Mouse (Mus musculus): ENCODE measurements around the gene Atp8a1. TPM values are rescaled to one million over a fixed set of nuclear protein-coding genes. Genes with fewer than 3 reads are reported as not detected.

Gene Atp8a1
- total and polyA plus RNA-seq, 3 experiments: 4.4 to 11.2 (median 5.5) TPM

DNA sequence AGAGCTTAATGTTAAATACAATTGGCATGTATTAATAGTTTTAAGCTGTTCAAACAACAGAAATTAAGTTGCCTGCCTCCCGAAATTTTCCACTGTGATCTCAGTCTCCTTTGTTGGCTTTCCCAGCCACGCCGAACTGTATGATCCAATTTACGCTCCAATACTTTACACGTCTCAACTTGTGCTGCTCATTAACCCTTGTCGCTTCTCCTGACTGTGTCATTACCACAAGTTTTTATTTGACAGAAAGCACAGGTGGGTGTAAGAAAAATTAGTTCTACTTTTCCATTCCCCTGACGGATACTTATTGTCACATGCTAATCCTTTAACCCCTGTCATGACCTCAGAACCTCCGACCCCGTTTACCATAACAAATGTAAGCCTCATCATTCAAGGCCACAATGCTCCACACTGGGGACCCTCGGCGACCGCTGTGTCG, 190.4 kb downstream of the Atp8a1 start:
- Histone ChIP-seq H3K4me1 (ENCODE audit: control insufficient read depth in 1 of 2, insufficient read depth in 2 of 2) (peaks cover 0 to 7% of the 10 kb centered on the region in 2 experiments; a peak in 2 of 4 replicates), H3K9ac (ENCODE audit: insufficient read depth, low read depth) (no peak overlapping the region), H3K4me2 (ENCODE audit: insufficient read depth, low read depth, poor library complexity, severe bottlenecking) (no peak overlapping the region), H3K9me3 (replicated peaks; ENCODE audit: low read length) (no peaks in the 10 kb centered on the region), H3K36me3 (replicated peaks in 1 of 2; ENCODE audit: control insufficient read depth in 1 of 2, insufficient read depth in 1 of 2, low read length in 1 of 2) (peaks cover 11 to 23% of the 10 kb centered on the region in 2 experiments), H3K4me3 (replicated peaks in 1 of 3; ENCODE audit: low read depth in 2 of 3, low read length in 2 of 3, poor library complexity in 1 of 3) (no peak overlapping the region), H3K79me2 (replicated peaks; ENCODE audit: control insufficient read depth, extremely low read depth, insufficient read depth, poor library complexity, severe bottlenecking) (no peaks in the 10 kb centered on the region), H3K27me3 (replicated peaks) (no peaks in the 10 kb centered on the region), H3K27ac (ENCODE audit: insufficient read depth, low read depth) (no peak overlapping the region)
- no peak for DNase-seq (ENCODE audit: extremely low read depth)
- in situ Hi-C loops (cut with MboI; ENCODE audit: low pct_ligation_motif_present, low pct_unique_long_range_greater_than_20kb, low sequenced_read_pairs): no loop called here
- dilution Hi-C loops (cut with MboI; ENCODE audit: extremely low pct_ligation_motif_present, extremely low pct_unique_long_range_greater_than_20kb, low sequenced_read_pairs): no loop called here
- TF ChIP-seq JUN (IDR thresholded peaks at IDR 0.05; ENCODE audit: insufficient read depth, low read depth, low read length) (no peak), JUND (conservative IDR thresholded peaks at IDR 0.05; ENCODE audit: low read depth, low read length) (no peak), CHD1 (IDR thresholded peaks at IDR 0.05; ENCODE audit: low read depth, low read length) (no peak), POLR2A (IDR thresholded peaks at IDR 0.05; ENCODE audit: low read depth, low read length) (no peak), HCFC1 (IDR thresholded peaks at IDR 0.05; ENCODE audit: low read depth, low read length) (no peak), TBP (conservative IDR thresholded peaks at IDR 0.05; ENCODE audit: low read depth, low read length) (no peak), MYC (IDR thresholded peaks at IDR 0.05; ENCODE audit: low read depth, low read length) (no peak), MAZ (IDR thresholded peaks at IDR 0.05; ENCODE audit: low read depth, low read length) (no peak), EP300 (IDR thresholded peaks at IDR 0.05; ENCODE audit: low read length) (no peak), SIN3A (IDR thresholded peaks at IDR 0.05; ENCODE audit: low read length) (no peak), MAX (IDR thresholded peaks at IDR 0.05; ENCODE audit: low read length) (no peak), KAT2A (IDR thresholded peaks at IDR 0.05; ENCODE audit: insufficient replicate concordance, low read length) (no peak), BHLHE40 (IDR thresholded peaks at IDR 0.05; ENCODE audit: low read depth, low read length) (no peak)

DNA sequence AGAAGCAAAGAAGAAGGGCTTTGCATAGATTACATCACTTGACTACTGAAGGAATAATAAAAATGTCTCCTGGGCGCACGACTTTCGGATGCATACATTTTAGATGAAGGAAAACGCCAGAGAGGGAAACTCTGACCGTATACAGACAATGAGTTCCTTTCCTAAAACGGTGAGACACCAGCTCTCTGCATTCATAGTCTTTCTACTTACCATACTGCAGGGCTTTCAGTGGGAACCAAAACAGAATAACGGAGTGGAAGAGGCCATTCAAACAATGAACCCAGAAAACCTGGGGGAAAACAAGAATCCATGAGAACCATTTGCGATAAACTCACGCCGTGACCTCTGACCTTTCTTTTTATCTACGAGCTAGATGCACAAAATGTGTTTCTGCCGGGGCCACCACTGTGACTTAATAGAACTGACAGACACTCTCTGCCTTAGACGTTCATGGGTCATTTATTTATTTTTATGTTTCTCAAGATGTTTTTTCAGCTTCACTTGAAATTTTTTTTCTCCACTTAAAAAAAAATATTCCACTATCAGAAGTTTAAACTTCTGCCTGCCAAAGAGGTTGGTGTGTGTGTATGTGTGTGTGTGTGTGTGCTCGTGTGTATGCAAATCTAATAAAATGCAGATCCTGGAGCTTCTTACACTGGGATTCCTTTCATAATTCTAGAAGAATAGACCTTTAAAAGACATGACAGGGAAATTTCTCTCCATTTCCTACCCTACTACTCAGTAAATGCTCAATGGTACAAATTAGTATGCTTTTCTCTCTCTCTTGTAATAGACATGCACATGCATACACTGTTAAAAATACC, 191.3 kb downstream of the Atp8a1 start:
- H3K4me1 ChIP-seq (ENCODE audit: control insufficient read depth in 1 of 2, insufficient read depth in 2 of 2): no peaks in the 10 kb centered on the region
- no peak overlapping the region for H3K4me2 ChIP-seq (ENCODE audit: insufficient read depth, low read depth, poor library complexity, severe bottlenecking)
- DNase-seq (ENCODE audit: extremely low read depth): no peak
- peaks cover 11 to 23% of the 10 kb centered on the region in 2 experiments for H3K36me3 ChIP-seq (replicated peaks in 1 of 2; ENCODE audit: control insufficient read depth in 1 of 2, insufficient read depth in 1 of 2, low read length in 1 of 2)
- no peak overlapping the region for H3K4me3 ChIP-seq (replicated peaks in 1 of 3; ENCODE audit: low read depth in 2 of 3, low read length in 2 of 3, poor library complexity in 1 of 3)
- no peak overlapping the region for H3K27ac ChIP-seq (ENCODE audit: insufficient read depth, low read depth)
- no peak for TF ChIP-seq IRF4 (IDR thresholded peaks at IDR 0.05; ENCODE audit: low read depth, low read length)
- TF ChIP-seq RCOR1 (conservative IDR thresholded peaks at IDR 0.05; ENCODE audit: low read depth, low read length): no peak
- TF ChIP-seq E2F4 (IDR thresholded peaks at IDR 0.05; ENCODE audit: insufficient replicate concordance, low read depth, low read length): no peak
- no peak for TF ChIP-seq MYC (IDR thresholded peaks at IDR 0.05; ENCODE audit: low read depth, low read length)
- no peak for TF ChIP-seq NRF1 (IDR thresholded peaks at IDR 0.05; ENCODE audit: low read depth, low read length)
- no peak for TF ChIP-seq SIN3A (IDR thresholded peaks at IDR 0.05; ENCODE audit: low read length)
- no peak for TF ChIP-seq POLR2A (IDR thresholded peaks at IDR 0.05; ENCODE audit: low read depth, low read length)
- no peak for TF ChIP-seq ZMIZ1 (IDR thresholded peaks at IDR 0.05; ENCODE audit: low read depth, low read length)
- in situ Hi-C loops (cut with MboI; ENCODE audit: low pct_ligation_motif_present, low pct_unique_long_range_greater_than_20kb, low sequenced_read_pairs): no loop called here
- no peaks in the 10 kb centered on the region for H3K9me3 ChIP-seq (replicated peaks; ENCODE audit: low read length)
- H3K79me2 ChIP-seq (replicated peaks; ENCODE audit: control insufficient read depth, extremely low read depth, insufficient read depth, poor library complexity, severe bottlenecking): no peaks in the 10 kb centered on the region
- dilution Hi-C loops (cut with MboI; ENCODE audit: extremely low pct_ligation_motif_present, extremely low pct_unique_long_range_greater_than_20kb, low sequenced_read_pairs): no loop called here
- no peak overlapping the region for H3K9ac ChIP-seq (ENCODE audit: insufficient read depth, low read depth)
- no peaks in the 10 kb centered on the region for H3K27me3 ChIP-seq (replicated peaks)

All from CH12.LX (cell line).